Mouse (Mus musculus) ES-CJ7 (cell line): ENCODE data around the gene Serpine1.

Experiments used
- DNase-seq: peaks from one replicate; pipeline ENCODE4 v3.0.0; 2011; ENCODE audit warnings: low read depth, low spot score

Gene Serpine1

DNA sequence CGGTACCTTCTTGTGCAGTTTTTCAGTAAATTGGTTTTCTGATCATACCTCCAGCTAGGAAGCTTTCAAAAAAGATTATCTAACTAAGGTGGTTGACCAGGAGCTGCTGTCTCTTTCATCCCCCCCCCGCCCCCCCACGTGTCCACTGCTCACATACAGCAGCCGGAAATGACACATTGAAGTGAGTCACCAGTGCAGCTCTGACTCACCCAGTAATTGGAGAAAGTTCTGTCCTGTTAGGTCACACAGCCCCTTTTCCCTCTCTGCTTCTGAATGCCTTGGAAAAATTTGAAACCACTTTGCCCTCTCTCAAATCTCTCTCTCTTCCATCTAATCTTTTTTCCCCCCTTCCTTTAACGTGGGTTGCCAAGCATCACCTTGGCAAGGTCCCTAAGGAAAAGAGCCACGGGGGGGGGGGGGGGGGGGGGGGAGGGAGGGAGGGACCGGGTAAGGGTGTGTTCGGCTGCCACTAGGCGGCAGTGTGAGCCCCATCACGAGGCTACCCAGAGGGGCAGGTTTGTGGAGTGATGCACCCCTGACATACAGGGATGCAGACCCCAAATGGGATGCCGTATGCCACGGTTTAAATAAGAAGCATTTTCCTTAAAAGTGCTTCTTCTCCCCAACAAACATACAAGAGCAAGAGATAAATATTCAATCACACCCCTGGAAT, 10.1 kb downstream of the Serpine1 start:
- DNase-seq, result peak; percentile 40

DNA sequence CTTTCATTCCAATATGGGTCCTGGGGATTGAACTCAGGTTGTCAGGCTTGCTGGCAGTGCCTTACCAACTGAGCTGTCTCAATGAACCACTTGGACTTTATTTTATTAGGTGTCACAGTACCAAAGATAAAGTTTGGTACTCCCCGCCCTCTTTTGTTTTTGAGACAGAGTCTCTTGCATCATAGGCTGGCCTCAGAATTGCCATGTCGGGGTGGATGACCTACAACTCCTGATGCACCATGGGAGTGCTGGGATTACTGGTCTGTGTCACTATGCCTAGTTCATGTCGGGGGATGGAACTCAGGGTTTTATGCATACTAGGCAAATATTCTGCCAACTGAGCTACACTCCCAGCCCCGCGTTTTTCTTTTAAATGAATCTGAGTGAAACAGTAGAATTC, 17.2 kb downstream of the Serpine1 start:
- DNase-seq, result no peak

DNA sequence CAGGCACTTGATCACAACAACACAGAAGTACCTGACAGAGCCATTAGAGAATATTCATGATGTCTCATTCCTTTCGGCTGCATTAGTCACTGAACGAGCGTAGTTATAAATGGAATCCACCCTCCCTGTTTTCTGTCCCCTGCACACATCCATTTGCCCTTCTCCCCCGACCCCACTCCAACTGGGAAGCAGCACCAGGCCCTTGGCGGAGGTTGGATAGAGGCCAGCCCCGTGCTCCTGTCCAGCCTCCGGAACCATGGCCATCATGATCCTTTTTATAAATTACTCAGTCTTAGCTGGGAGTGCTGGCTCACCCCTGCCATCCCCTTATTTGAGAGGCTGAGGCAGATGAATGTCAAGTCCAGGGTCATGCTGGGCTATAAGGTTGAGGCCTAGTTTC, 17.8 kb downstream of the Serpine1 start:
- no peak for DNase-seq

DNA sequence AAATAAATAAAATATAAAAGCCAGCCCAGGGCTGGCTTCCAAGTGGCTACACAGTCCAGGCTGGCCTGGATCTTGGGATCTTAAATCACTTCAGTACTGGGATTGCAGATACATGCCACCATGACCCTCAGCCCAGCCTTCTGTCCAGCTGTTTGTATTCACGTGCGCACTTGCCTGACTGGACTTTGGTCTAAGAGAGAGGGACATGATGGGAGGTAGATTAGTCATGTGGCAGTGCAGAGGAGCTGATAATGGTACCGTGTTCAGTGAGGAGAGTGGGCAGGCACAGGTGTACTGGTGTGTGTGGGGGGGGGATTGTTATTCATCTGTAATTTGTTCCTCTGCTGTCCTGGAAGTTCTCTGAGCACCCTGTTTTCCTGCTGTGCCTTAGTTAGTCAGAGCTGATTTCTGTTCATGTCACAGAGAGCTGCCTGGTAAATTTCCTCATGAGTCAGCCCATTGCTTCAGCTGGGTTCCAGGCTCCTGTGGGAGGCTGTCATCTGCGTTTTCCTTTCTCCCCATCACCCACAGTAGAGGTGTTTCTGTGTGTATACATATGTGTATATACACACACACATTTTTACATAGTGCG, 20.1 kb downstream of the Serpine1 start:
- DNase-seq, result no peak

DNA sequence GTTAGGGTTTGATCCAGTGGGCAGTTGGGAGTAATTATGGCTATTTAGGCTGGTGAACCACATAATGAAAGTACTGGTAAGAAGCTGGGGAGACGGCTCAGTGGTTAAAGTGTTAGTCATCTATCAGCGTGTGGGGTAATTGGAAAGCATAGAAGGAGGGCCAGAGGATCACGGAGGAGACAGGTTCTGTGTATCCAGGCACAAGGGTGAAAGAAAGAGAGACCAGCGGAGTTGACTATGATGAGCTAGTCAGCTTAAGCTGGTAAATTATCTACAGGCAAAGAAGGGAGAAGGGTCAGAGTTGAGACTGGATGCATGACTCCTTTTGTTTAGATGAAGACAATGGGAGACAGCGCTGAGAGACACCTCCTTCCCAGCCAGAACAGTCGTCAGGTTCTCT, 20.9 kb downstream of the Serpine1 start:
- no peak for DNase-seq

DNA sequence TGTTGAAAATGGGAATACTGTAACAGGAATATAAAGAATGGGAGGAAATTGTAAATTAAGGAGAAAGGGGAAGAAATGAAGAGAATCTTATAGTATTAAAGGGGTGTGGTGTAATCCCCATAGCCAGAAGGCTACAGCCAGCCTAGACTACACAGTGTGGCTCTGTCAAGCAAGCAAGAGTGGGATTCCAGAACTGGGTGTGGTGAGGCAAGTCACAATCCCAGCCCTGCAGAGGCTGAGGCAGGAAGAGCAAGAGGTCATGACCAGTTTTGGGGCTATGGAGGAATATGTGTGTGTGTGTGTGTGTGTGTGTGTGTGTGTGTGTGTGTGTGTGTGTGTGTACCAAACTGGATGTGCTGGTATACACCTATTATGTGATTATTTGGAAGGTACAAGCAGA, 25.1 kb downstream of the Serpine1 start:
- peak; percentile 92 for DNase-seq

DNA sequence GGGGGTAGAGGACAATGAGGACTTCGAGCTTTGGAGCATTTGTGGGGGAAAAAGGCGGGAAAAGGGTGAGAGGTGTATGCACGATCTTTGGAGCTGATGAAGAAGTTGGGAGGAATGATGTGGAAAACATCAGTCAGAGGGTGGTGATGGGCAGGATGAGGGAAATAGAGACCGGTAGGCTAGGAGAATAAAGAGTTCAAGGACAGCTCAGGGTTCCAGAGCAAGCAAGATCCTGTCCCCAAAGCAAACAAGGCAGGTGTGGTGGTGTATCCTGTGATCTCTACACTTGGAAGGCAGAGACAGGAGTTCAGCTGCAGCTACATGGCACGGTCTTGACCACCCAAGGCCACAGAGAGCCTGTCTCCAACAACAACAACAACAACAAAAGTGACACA, 25.7 kb downstream of the Serpine1 start:
- DNase-seq, result no peak

DNA sequence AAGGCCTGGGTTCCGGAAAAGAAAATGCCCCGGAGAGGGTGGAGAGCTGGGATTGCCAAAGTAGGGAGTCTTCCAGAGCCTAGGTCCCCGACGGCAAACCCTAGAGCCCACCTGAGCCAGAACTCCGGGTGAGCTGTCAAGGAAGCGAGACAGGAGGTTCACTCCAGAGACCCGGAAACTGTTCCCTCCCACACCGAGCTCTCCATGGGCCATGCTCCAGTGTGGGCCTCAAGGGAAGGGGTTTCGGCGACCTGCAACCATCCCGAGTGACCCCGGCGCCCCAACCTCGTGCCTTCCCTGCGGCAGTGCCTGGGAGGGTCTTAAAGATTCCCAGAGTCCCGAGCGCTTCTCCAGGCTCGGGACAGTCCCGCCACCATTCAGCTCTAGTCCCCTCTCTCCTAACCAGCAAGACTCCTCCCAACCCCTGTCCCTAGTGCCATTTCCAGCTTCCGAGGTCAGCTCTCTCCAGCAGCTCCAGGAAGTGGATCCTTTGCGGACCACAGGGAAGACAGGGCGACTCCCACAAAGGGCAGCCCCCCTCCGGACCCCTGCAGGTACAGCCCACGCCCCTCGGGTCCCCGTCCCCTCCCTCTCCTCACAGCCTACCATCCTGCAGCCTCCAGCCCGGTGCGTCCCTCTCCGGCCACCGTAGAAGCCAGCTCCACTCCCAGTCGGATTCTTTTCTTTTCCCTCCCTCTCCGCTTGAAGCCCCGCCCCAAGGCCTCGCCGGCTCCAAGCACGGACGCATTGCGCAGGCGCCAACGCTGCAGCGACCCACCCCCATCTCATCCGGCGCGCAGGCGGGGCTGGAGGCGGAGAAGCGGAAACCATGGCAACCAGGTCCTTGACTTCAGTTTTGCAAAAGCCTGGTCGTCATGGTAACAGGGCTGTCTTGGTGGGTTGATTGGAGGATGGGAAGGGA, 26.4 kb downstream of the Serpine1 start, which contains the start of gene Ap1s1:
TSS of gene Ap1s1 (minus strand) at position 734 of the 922 bp plus-strand sequence.
- peak; percentile 100 for DNase-seq

DNA sequence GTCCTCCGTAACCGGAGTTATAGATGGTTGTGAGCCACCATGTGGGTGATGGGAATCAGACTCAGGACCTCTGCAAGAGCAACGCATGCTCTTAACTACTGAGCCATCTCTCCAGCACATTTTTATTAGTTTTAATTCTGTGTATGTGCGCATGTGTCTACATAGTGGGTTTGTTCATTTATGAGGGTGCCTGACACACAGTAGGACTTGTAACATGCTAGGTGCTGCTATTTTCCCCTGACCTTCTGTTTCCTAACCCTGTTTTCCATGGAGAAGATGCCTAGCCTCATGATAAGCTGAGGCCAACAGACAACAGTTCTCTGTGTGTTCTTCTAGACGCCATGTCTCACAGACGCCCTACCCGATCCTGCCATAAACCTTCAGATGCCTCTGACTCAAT, 28.1 kb downstream of the Serpine1 start:
- DNase-seq, result no peak

DNA sequence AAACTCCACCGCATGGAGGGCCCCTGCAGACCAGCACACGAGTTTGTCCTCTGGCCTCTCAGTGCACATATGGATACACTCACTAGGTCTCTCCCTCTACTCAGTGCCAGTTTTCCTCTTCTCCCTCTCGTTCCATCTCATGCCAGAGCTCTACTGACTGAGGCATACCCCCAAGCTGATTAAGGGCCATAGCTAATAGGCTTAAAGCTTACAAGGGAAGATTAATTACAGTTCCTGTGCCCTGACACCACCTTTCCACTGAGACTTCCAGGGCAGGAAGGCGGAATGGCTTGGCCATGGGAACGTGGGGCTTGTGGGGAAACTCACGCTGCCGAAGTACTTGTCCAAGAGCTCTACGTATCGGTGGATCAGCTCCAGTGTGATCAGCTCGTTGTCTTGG, 30.6 kb downstream of the Serpine1 start:
- no peak for DNase-seq

DNA sequence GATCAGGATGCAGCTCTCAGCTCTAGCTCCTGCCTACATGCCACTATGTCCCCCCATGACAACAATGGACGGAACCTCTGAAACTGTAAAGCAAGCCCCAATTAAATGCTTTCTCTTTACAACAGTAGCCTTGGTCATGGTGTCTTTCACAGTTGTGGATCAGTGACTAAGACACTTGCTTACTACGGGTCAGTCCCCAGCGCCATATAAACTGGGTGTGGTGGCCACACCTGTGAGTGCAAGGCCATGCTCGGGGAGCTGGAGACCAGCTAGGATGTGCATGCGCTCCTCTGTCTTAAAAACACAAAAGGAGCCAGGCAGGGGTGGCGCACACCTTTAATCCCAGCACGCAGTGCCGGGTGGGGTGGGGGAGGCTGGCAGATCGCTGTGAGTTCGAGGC, 32.6 kb downstream of the Serpine1 start:
- DNase-seq, result no peak

DNA sequence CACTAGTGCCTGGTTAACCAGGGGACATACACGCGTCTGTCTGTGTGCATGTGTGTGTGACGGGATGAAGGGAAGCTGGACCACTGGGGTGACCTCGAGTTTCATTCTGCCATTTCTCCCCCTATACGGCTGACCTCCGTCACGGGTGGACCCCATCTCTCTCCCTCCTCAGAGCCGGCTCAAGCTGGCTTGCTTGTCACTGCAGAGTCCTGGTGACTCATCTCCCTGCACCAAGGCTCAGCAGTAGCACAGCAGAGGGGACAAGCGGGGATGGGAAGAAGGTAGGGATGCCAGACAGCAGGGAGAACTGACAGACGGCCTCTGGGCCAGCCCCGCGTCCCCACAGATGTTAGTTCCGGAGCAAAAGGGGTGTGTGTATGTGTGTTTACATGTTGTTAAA, 35.9 kb downstream of the Serpine1 start:
- DNase-seq, result no peak

DNA sequence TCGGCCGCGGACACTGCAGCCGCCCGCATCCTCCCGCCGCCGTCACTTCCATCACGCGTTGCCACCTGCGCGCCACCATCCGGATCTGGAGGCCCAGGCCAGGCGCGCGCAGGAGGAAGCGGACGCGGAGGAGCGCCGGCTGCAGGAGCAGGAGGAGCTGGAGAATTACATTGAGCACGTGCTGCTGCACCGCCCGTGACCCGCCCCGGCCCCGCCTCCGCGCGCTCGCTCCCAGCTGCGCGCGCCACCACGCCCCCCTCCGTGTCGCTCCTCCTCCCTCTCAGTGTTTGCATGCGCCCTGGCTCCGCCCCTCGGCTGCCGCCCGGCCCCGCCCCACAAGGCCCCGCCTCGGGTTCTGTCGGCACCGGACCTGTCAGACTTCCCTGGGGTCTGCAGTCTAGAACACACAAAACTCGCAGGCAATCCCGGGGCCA, 39.4 kb downstream of the Serpine1 start:
- peak; percentile 94 for DNase-seq

DNA sequence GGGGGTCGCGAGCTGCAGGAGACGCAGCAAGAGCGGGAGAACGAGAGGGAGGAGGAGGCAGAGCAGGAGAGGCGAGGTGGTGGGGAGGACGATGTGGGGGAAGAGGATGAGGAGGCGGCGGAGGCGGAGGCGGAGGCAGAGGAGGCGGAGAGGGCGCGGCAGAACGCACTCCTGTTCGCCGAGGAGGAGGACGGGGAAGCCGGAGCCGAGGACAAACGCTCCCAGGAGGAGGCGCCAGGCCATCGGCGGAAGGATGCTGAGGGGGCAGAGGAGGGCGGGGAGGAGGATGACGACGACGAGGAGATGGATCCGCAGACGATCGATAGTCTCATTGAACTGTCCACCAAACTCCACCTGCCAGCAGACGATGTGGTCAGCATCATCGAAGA, 40.0 kb downstream of the Serpine1 start:
- DNase-seq, result peak; percentile 46

DNA sequence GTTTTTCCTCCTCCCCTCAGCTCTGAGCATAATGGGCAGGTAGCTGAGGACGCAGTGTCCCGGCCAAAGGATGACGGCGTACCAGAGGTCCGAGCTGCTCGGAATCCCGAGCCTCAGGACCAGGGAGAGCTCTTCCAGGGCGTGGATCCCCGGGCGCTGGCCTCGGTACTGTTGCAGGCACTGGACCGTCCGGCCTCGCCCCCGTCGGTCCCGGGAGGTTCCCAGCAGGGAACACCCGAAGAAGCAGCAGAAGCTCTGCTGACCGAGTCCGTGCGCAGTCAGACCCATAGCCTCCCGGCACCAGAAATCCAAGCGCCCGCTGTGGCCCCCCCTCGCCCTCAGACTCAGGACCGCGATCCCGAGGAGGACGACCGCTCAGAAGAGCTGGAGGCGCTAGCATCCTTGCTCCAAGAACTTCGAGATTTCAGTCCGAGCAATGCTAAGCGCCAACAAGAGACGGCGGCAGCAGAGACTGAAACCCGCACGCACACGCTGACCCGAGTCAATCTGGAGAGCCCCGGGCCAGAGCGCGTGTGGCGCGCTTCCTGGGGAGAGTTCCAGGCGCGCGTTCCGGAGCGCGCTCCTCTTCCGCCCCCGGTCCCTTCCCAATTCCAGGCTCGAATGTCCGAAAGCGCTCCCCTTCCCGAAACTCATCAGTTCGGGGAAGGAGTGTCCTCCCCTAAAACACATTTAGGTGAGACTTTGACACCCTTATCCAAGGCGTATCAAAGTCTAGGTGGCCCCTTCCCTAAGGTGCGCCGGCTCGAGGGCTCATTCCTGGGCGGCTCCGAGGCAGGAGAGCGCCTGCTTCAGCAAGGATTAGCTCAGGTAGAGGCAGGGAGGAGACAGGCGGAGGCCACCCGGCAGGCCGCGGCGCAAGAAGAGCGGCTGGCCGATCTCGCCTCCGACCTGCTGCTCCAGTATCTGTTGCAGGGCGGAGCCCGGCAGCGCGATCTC, 40.7 kb downstream of the Serpine1 start:
- DNase-seq, result no peak

DNA sequence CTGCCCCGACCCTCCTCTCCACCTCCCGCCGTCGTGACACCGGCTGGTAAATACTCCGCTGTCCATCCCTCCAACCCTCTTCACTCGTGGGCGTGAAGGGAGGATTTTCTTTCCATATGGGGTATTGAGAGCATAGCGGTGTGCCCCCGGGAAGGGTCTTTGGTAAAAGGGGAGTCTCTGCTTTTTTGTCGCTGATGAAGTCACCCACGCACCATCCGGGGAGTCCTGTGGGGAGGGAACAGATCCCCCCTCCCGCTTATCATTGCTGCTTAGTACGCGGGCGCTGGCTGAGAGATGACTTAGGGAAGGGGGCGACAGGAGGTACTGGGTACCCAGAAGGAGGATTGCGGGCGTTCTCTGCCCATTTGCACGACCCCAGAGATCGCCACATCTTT, 41.7 kb downstream of the Serpine1 start:
- DNase-seq, result no peak

DNA sequence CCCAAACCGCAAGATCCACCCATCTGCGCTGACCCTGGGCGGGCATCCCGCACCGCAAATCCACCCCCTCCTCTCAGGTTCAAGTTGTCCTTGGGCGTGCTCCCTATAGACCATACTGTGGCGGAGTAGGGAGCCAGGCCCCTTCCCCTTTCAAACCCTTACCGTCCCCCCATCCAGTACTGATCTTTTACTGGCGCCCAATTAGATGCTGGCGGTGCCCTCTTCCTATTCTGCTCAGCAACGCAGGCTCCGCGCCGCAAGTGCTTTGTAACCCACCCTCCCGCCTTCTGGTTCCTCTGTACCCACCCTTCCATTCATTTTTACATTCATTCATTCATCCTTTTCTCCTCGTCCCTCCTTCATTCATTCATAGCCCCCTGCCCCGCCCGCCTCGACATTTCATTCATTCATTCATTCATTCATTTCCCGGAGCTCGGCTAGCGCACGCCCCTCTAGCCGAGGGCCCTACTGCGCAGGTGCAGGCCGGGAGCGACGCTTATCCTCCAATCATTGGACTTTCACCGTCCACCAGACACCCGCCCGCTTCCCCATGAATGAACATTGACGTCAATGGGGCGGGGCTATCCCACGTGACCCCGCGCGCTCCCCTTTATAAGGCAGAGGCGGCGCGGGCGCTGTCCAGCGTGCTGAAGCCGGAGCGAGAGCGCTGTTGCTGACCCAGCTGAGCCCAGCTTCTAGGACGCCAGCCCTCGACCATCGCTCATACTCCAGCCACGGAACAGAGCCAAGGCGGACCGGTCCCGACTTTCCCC, 42.2 kb downstream of the Serpine1 start:
- DNase-seq, result peak; percentile 98

DNA sequence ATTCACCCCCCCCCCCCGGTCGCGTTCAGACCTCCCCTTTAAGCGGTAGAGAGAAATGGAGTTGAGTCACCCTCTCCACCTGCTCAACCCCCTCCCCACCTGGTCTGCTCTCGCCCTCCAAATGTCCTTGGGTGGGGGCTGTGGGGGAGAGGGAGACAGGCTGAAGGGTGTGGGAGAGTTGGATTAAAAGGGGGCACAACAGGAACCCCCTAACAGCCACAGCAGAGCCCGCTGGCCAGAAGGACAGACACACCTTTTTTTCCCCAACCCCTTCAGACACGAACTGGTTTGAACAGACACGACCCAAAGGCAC, 42.8 kb downstream of the Serpine1 start:
- DNase-seq, result no peak

DNA sequence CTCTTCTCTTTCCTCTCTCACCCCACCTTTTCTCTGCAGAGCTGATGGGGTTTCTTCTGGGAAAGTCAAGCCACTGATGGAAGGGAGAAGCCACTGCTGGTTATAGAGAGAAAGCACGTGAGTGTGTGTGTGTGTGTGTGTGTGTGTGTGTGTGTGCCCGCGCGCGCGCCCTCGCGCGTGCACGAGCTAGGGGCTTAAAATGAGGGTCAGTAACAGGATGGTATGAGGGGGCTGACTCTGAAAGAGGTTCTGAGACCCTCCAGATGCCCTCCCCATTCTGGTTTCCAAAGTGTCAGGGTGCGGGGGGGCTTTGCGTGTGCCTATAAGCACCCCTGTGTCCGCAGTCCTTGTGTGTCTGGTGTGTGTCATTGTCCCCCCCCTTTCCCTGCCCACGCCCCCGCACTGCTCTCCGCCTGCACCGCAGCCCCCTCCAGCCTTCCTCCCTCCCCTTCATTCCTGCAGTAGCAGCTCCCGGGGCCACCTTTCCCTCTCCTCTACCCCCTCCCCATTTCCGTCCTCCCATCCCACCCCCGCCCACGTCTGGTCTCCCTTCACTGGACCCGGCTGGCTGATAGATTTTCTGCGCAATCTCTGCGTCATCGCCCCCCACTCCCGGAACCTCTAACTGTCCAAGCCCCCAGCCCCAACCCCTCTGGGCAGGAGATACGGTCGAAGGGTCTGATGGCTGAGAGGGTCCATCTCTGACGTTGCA, 43.4 kb downstream of the Serpine1 start:
- DNase-seq, result no peak

DNA sequence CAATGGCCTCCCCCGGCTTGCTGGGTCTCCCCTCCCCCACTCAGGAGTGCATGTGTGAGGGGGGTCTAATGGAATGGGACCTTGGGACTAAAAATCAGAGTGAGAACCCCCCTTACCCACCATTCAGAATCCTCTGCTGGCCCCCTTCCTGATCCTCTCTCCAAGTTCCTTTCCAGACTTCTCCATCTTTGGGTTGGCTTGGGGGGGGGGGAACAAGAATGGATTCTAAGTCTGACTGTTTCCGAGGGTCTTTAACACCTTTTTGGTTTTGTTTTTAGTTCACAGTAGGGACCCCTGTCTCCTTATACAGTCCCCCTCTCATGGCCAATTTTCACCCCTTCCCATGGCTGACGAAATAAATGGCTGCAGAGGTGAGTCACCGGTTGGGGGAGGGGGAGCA, 46.0 kb downstream of the Serpine1 start, which contains the start of gene Vgf:
TSS of gene Vgf (plus strand) at position 301 of the 400 bp plus-strand sequence.
- DNase-seq, result no peak
